Mouse (Mus musculus) embryonic facial prominence, embryonic 11.5 days (tissue): ENCODE results near the gene Aasdhppt. TPM values are rescaled to one million over a fixed set of nuclear protein-coding genes. Genes with fewer than 3 reads are reported as not detected.

Experiments
- ATAC-seq: fragments of 200-750 bp; cut with Nextera tagmentation; replicated peaks from 2 replicates; pipeline ENCODE4 v1.8.0; 2017; ENCODE audit warnings: low read depth; ENCODE audit not compliant: insufficient number of reproducible peaks, low FRiP score, low TSS enrichment
- DNase-seq: peaks from one replicate; pipeline ENCODE4 v3.0.0-alpha.2; 2015; ENCODE audit warnings: low spot score
- H3K27ac ChIP-seq: fragments of 300-500 bp; sonication (generic); replicated peaks from 2 replicates; pipeline ENCODE4 v1.5.1; 2014; ENCODE audit warnings: mild to moderate bottlenecking, low read depth, low read length, control low read depth
- H3K27me3 ChIP-seq: fragments of 300-500 bp; sonication (generic); 2 replicates; pipeline ENCODE4 v1.6.1; 2014; ENCODE audit warnings: mild to moderate bottlenecking, low read length, moderate library complexity, mixed read lengths; ENCODE audit not compliant: control insufficient read depth, insufficient read depth
- H3K36me3 ChIP-seq: fragments of 300-500 bp; sonication (generic); replicated peaks from 2 replicates; pipeline ENCODE4 v1.6.1; 2014; ENCODE audit warnings: low read depth, mild to moderate bottlenecking, low read length, moderate library complexity, mixed read lengths; ENCODE audit not compliant: control insufficient read depth, insufficient read depth
- H3K4me1 ChIP-seq: fragments of 300-500 bp; sonication (generic); 2 replicates; pipeline ENCODE4 v1.6.1; 2014; ENCODE audit warnings: low read length, mixed read lengths; ENCODE audit not compliant: control insufficient read depth, insufficient read depth
- H3K4me2 ChIP-seq: fragments of 300-500 bp; sonication (generic); 2 replicates; pipeline ENCODE4 v1.6.1; 2014; ENCODE audit warnings: low read depth, mild to moderate bottlenecking, control low read depth, low read length, moderate library complexity
- H3K4me3 ChIP-seq: fragments of 300-500 bp; sonication (generic); 2 replicates; pipeline ENCODE4 v1.5.1; 2014; ENCODE audit warnings: low read depth, low read length, control low read depth
- H3K9ac ChIP-seq: fragments of 300-500 bp; sonication (generic); replicated peaks from 2 replicates; pipeline ENCODE4 v1.6.1; 2014; ENCODE audit warnings: mild to moderate bottlenecking, control low read depth, low read length
- H3K9me3 ChIP-seq: fragments of 300-500 bp; sonication (generic); replicated peaks from 2 replicates; pipeline ENCODE4 v1.6.1; 2016; ENCODE audit warnings: mild to moderate bottlenecking, low read length, inconsistent platforms, mixed read lengths; ENCODE audit not compliant: control insufficient read depth
- WGBS: fragments of 180-500 bp; shearing (Covaris S2); extraction: QIAGEN DNeasy Blood & Tissue Kit; methylation state at CpG from one replicate; pipeline ENCODE4 v1.1.7; 2014; 5-methylcytosine and 5-hydroxymethylcytosine counted together
- polyA plus RNA-seq: library from polyadenylated mRNA; unstranded; fragments of >200 nt; fragmentation: Nextera tagmentation; extraction: Ambion mirVana; gene quantifications from 2 replicates; pipeline ENCODE4 v1.2.1, GENCODE M21; 2014

Gene Aasdhppt
- polyA plus RNA-seq = 44.3 and 50.7 TPM in 2 replicates

DNA sequence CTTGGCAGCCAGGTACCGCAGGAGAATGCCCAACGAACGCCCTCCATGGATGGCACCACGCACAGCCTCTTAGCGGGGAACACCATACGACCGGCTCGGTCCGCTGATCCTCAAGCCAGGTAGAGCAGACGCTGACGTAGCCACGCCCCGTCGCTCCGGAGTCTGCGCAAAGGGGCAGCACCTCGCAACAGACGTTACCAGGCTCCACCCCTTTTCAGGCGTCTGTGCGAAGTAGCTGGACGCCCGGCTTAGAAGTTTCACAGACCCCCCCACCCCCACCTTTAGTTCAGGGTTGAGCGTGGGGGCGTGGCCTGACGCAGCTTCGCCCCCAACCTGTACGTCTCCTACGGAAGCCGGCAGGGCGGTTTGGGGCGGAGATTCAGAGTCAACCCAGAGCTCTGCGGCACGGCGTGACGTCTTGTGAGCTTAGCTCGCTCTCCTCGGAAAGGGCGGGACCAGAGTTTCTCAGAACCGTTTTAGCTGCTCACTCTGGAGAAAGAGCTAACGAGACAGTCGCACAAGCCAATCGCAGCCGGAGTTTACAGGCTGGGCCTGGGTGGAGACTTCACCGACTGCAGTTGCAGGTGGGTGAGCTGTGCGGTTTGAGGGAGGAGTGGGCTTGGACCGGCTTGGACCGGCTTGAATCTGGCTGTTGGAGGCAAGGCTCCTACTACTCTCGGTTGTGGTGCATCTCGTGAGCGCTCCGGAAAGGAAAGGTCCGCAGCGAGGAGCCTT is at the start of gene Aasdhppt, which contains the start of gene Kbtbd3:
Aasdhppt (minus strand) TSS at position 121 of the 735 bp plus-strand sequence.
Kbtbd3 (plus strand) TSS at position 483 of the 735 bp plus-strand sequence.
- Histone ChIP-seq H3K36me3 (no peaks in the 10 kb centered on the region), H3K4me2 (peak within 1 kb of the TSS; percentile 57), H3K4me3 (peak within 1 kb of the TSS; percentile 54), H3K4me1 (no peaks in the 10 kb centered on the region), H3K9ac (peak within 1 kb of the TSS; percentile 68), H3K9me3 (no peaks in the 10 kb centered on the region), H3K27me3 (no peaks in the 10 kb centered on the region), H3K27ac (peak within 1 kb of the TSS; percentile 56)
- peak; percentile 99 for ATAC-seq
- DNase-seq = peak; percentile 100
- under 1% methylated on average over 52 of the region's 53 CpGs for WGBS

DNA sequence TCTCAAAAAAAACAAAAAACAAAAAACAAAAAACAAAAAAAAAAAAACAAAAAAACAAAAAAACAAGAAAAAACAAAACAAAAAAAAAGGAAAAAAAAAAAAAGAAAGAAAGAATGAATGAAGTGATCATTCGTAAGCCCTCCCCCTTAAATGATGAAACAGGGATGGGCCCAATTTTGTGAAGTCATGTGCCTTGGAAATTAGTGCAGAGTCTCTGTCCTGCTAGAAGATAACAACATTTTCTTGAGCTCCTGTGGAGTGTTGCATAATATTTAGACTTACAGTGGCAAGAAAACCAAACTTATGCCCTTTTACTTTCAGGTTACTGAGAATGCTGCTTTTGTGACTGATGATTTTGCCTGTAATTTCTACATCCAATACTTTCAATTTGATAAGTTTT is 43.9 kb upstream of the Aasdhppt start:
- H3K27ac ChIP-seq = no peak overlapping the region
- H3K27me3 ChIP-seq = no peaks in the 10 kb centered on the region
- no peak overlapping the region for H3K4me3 ChIP-seq
- no peaks in the 10 kb centered on the region for H3K36me3 ChIP-seq
- WGBS = 80% methylated on average over 1 of the region's 1 CpGs
- H3K4me2 ChIP-seq = no peak overlapping the region
- no peak overlapping the region for H3K9ac ChIP-seq
- no peaks in the 10 kb centered on the region for H3K9me3 ChIP-seq
- ATAC-seq (no peak), DNase-seq (no peak)
- H3K4me1 ChIP-seq = no peaks in the 10 kb centered on the region

DNA sequence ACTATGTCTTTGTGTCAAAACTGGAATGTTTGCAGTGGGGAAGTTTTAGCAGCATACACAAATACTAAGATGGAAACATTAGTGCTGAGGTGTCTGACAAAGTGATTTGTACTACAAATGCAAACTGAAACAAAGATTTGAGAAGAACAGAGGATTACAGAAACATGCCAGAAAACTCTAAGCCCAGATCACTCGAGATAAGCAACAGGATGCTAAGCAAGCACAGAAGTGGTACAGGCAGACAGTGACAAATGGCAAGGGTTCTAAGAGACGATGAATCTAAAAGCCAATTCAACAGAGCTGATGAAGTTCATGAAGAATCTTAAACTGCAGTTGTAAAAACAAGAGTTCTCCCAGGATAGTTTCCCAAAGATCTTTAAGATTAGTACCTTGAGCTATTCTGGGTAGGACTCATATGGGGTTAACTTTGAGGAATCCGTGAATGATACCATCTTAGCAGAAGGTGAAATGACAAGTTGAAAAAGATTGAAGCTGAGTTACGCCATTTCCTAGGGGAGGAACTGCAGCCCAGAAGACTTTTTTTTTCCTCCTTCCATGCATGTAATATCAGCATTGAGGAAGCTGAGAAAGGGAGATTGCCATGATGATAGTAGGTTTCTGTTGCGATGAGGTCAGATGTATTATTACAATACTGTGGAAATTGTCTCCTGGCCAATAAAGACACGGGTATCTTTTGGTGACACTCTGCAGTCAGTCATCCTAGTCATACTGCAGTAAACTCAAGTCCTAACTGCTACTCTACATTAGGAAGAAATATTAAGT is 9.9 kb upstream of the Aasdhppt start:
- no peak for DNase-seq

GRCm38 (mm10) chr9:4315746-4316145 is 6.5 kb upstream of the Aasdhppt start:
- Histone ChIP-seq H3K36me3 (no peaks in the 10 kb centered on the region), H3K9me3 (no peaks in the 10 kb centered on the region), H3K27me3 (no peaks in the 10 kb centered on the region), H3K27ac (no peak overlapping the region), H3K4me2 (no peak overlapping the region), H3K4me1 (no peaks in the 10 kb centered on the region), H3K4me3 (no peak overlapping the region), H3K9ac (no peak overlapping the region)
- 92% methylated on average over 2 of the region's 2 CpGs for WGBS
- ATAC-seq (no peak), DNase-seq (no peak)

More for the DNA sequence above, 9.9 kb upstream of the Aasdhppt start:
- Histone ChIP-seq H3K27me3 (no peaks in the 10 kb centered on the region), H3K9ac (no peak overlapping the region), H3K4me1 (no peaks in the 10 kb centered on the region), H3K27ac (no peak overlapping the region), H3K4me3 (no peak overlapping the region), H3K36me3 (no peaks in the 10 kb centered on the region), H3K4me2 (no peak overlapping the region), H3K9me3 (no peaks in the 10 kb centered on the region)
- WGBS = 86% methylated on average over 6 of the region's 6 CpGs
- no peak for ATAC-seq

GRCm38 (mm10) chr9:4313946-4314345 is 4.7 kb upstream of the Aasdhppt start:
- Histone ChIP-seq H3K36me3 (no peaks in the 10 kb centered on the region), H3K4me1 (no peaks in the 10 kb centered on the region), H3K9me3 (no peaks in the 10 kb centered on the region), H3K27ac (no peak overlapping the region), H3K4me3 (no peak overlapping the region), H3K9ac (no peak overlapping the region), H3K4me2 (no peak overlapping the region), H3K27me3 (no peaks in the 10 kb centered on the region)
- 88% methylated on average over 4 of the region's 4 CpGs for WGBS
- ATAC-seq = no peak
- DNase-seq = no peak

- no peak overlapping the region for H3K9ac ChIP-seq
- H3K9me3 ChIP-seq = no peaks in the 10 kb centered on the region
- H3K36me3 ChIP-seq = no peaks in the 10 kb centered on the region
- H3K4me1 ChIP-seq = no peaks in the 10 kb centered on the region
- H3K27me3 ChIP-seq = no peaks in the 10 kb centered on the region
- H3K27ac ChIP-seq = no peak overlapping the region
- no peak for ATAC-seq
- 88% methylated on average over 3 of the region's 3 CpGs for WGBS
- no peak for DNase-seq
- H3K4me2 ChIP-seq = no peak overlapping the region
- H3K4me3 ChIP-seq = no peak overlapping the region
Observed at GRCm38 (mm10) chr9:4311162-4311561, 1.9 kb upstream of the Aasdhppt start.

GRCm38 (mm10) chr9:4310706-4311105 is 1.4 kb upstream of the Aasdhppt start:
- Histone ChIP-seq H3K4me2 (peak overlapping the region; percentile 45; the same call in 1 of the 2 replicates), H3K4me1 (no peaks in the 10 kb centered on the region), H3K36me3 (no peaks in the 10 kb centered on the region), H3K27ac (no peak overlapping the region), H3K9ac (peak overlapping the region; percentile 68; the same call in 1 of the 2 replicates), H3K4me3 (peak overlapping the region; percentile 54; the same call in 1 of the 2 replicates), H3K9me3 (no peaks in the 10 kb centered on the region), H3K27me3 (no peaks in the 10 kb centered on the region)
- DNase-seq (no peak), ATAC-seq (no peak)
- 82% methylated on average over 3 of the region's 3 CpGs for WGBS
